ENCODE assay signal across 23 mouse cellular contexts in the genomic region with DNA sequence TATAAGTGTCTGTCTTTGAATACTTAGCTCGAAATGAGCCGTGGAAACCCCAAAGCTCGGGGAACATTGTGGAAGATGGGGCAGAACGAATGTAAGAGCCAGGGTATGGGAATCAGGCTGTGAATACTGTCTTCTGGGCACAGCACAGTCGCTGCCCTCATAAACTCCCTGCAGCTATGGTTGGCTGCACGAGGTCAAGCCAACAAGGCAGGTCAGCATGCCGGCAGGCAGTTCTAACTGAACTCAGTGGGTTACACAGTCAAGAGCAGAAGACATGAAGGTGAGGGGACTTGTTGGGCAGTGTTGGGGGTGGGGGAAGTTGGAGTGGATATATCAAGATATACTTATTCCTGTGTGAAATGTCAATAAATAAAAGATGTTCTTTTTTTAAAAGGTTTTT. TPM values are rescaled to one million over a fixed set of nuclear protein-coding genes. Genes with fewer than 3 reads are reported as not detected.
DNase-seq lines count a peak whose midpoint lies in the region; ATAC-seq lines count a peak whose summit lies in the region.
"Had no signal": no experiment of that assay in that cellular context is flagged by ENCODE, and none has a peak within 500 bp of the region (broad histone marks: within the 10 kb centered on the region; RNA-seq: fewer than 3 reads in every experiment).

No protein-coding gene starts in this region.

- no peak overlapping the region for H3K4me2 ChIP-seq in kidney, embryonic 14.5 days (replicated peaks; ENCODE audit: low read depth, low read length)
- H3K4me2 ChIP-seq in kidney, embryonic 16.5 days (replicated peaks; ENCODE audit: low read depth, low read length): no peak overlapping the region
- no peak overlapping the region for H3K4me2 ChIP-seq in midbrain, embryonic 11.5 days
- no peak overlapping the region for H3K4me2 ChIP-seq in midbrain, embryonic 16.5 days (ENCODE audit: low read length)
- H3K4me2 ChIP-seq: embryonic facial prominence, embryonic 12.5 days; embryonic facial prominence, embryonic 15.5 days; heart, embryonic 13.5 days; hindbrain, embryonic 14.5 days had no signal

- 38% methylated on average over 7 of the region's 7 CpGs for WGBS in kidney, embryonic 14.5 days
- WGBS in kidney, embryonic 16.5 days: 48% methylated on average over 7 of the region's 7 CpGs
- 46% methylated on average over 7 of the region's 7 CpGs for WGBS in midbrain, embryonic 11.5 days
- 57% methylated on average over 7 of the region's 7 CpGs for WGBS in midbrain, embryonic 16.5 days

- no peak overlapping the region for H3K9ac ChIP-seq in kidney, embryonic 14.5 days (ENCODE audit: low read depth, low read length)
- no peak overlapping the region for H3K9ac ChIP-seq in kidney, embryonic 16.5 days (replicated peaks; ENCODE audit: low read length)
- no peak overlapping the region for H3K9ac ChIP-seq in midbrain, embryonic 11.5 days (ENCODE audit: low read length)
- no peak overlapping the region for H3K9ac ChIP-seq in midbrain, embryonic 16.5 days (ENCODE audit: low read depth, low read length)
- H3K9ac ChIP-seq: embryonic facial prominence, embryonic 12.5 days; embryonic facial prominence, embryonic 15.5 days; hindbrain, embryonic 14.5 days had no signal

- no peaks in the 10 kb centered on the region for H3K9me3 ChIP-seq in kidney, embryonic 14.5 days (ENCODE audit: control insufficient read depth, low read length)
- no peaks in the 10 kb centered on the region for H3K9me3 ChIP-seq in kidney, embryonic 16.5 days (ENCODE audit: low read length)
- no peaks in the 10 kb centered on the region for H3K9me3 ChIP-seq in midbrain, embryonic 11.5 days (ENCODE audit: control insufficient read depth, low read length)
- H3K9me3 ChIP-seq in midbrain, embryonic 16.5 days (replicated peaks; ENCODE audit: control insufficient read depth, low read length, poor library complexity, severe bottlenecking): no peaks in the 10 kb centered on the region
- H3K9me3 ChIP-seq: embryonic facial prominence, embryonic 12.5 days; embryonic facial prominence, embryonic 15.5 days; heart, embryonic 10.5 days; heart, embryonic 13.5 days had no signal

- no peak overlapping the region for H3K27ac ChIP-seq in kidney, embryonic 14.5 days (ENCODE audit: low read depth, low read length)
- no peak overlapping the region for H3K27ac ChIP-seq in kidney, embryonic 16.5 days (ENCODE audit: low read length)
- H3K27ac ChIP-seq in midbrain, embryonic 11.5 days (ENCODE audit: low read depth, low read length): no peak overlapping the region
- H3K27ac ChIP-seq in midbrain, embryonic 16.5 days (ENCODE audit: low read length): no peak overlapping the region
- H3K27ac ChIP-seq: embryonic facial prominence, embryonic 12.5 days; embryonic facial prominence, embryonic 15.5 days; heart, adult 2 months; heart, embryonic 13.5 days; hindbrain, embryonic 14.5 days had no signal

- H3K27me3 ChIP-seq in kidney, embryonic 14.5 days (ENCODE audit: control insufficient read depth, insufficient read depth, low read length): no peaks in the 10 kb centered on the region
- no peaks in the 10 kb centered on the region for H3K27me3 ChIP-seq in kidney, embryonic 16.5 days (ENCODE audit: insufficient read depth, low read length)
- H3K27me3 ChIP-seq in midbrain, embryonic 11.5 days (ENCODE audit: control insufficient read depth, insufficient read depth, low read length): no peaks in the 10 kb centered on the region
- H3K27me3 ChIP-seq in midbrain, embryonic 16.5 days (ENCODE audit: control insufficient read depth, insufficient read depth, low read depth, low read length): no peaks in the 10 kb centered on the region
- H3K27me3 ChIP-seq: embryonic facial prominence, embryonic 12.5 days; embryonic facial prominence, embryonic 15.5 days had no signal

- no peaks in the 10 kb centered on the region for H3K36me3 ChIP-seq in kidney, embryonic 14.5 days (ENCODE audit: control insufficient read depth, insufficient read depth, low read length)
- no peaks in the 10 kb centered on the region for H3K36me3 ChIP-seq in kidney, embryonic 16.5 days (ENCODE audit: insufficient read depth, low read length)
- no peaks in the 10 kb centered on the region for H3K36me3 ChIP-seq in midbrain, embryonic 11.5 days (ENCODE audit: control insufficient read depth, insufficient read depth, low read length)
- H3K36me3 ChIP-seq in midbrain, embryonic 16.5 days (ENCODE audit: control insufficient read depth, insufficient read depth, low read length): no peaks in the 10 kb centered on the region
- H3K36me3 ChIP-seq: embryonic facial prominence, embryonic 12.5 days; embryonic facial prominence, embryonic 15.5 days; heart, embryonic 10.5 days; heart, embryonic 13.5 days had no signal

- H3K4me3 ChIP-seq in kidney, embryonic 14.5 days (ENCODE audit: low read length): no peak overlapping the region
- no peak overlapping the region for H3K4me3 ChIP-seq in kidney, embryonic 16.5 days (ENCODE audit: low read length)
- H3K4me3 ChIP-seq in midbrain, embryonic 11.5 days (ENCODE audit: low read depth, low read length): no peak overlapping the region
- H3K4me3 ChIP-seq in midbrain, embryonic 16.5 days (ENCODE audit: low read depth, low read length): no peak overlapping the region
- H3K4me3 ChIP-seq: embryonic facial prominence, embryonic 12.5 days; embryonic facial prominence, embryonic 15.5 days; heart, adult 2 months; heart, embryonic 10.5 days; heart, embryonic 13.5 days had no signal

- peaks cover 30% of the 10 kb centered on the region for H3K4me1 ChIP-seq in kidney, embryonic 14.5 days (ENCODE audit: control insufficient read depth, insufficient read depth, low read length)
- peaks cover 50% of the 10 kb centered on the region for H3K4me1 ChIP-seq in kidney, embryonic 16.5 days (ENCODE audit: insufficient read depth, low read length)
- peaks cover 9% of the 10 kb centered on the region for H3K4me1 ChIP-seq in midbrain, embryonic 11.5 days (ENCODE audit: control insufficient read depth, insufficient read depth, low read length)
- no peaks in the 10 kb centered on the region; the same call in 1 of the 2 replicates for H3K4me1 ChIP-seq in midbrain, embryonic 16.5 days (ENCODE audit: control insufficient read depth, insufficient read depth, low read length)

- ATAC-seq in kidney, embryonic 14.5 days (ENCODE audit: low FRiP score, low TSS enrichment): peak; percentile 26; the same call in 1 of the 2 replicates
- ATAC-seq in kidney, embryonic 16.5 days (ENCODE audit: low FRiP score, low TSS enrichment): no peak
- no peak for ATAC-seq in midbrain, embryonic 11.5 days (ENCODE audit: low FRiP score)
- ATAC-seq in midbrain, embryonic 16.5 days: no peak
- ATAC-seq: CD4-positive, CD25-positive, alpha-beta regulatory T cell, adult 4 months had no signal

- peak; percentile 77 for DNase-seq in midbrain, embryonic 11.5 days (ENCODE audit: low spot score, missing footprints)
- peak; percentile 49 for DNase-seq in kidney, postnatal 36 days
- DNase-seq in frontal cortex, postnatal 10 days (ENCODE audit: low spot score in 2 of 2): no peak
- DNase-seq: cerebellum, adult 11 months; cerebellum, adult 2 months; cerebellum, adult 9-11 months; cerebellum, postnatal 25 days; forebrain, postnatal 0 days; gastrocnemius, postnatal 10 days; gastrocnemius, postnatal 36 days; heart, adult 2 months; heart, postnatal 14 days; heart, postnatal 4 days had no signal

RNA-seq across cellular contexts. Expression of a gene that starts 20.2 kb away (rescaled TPM):
- 3.2 TPM in 2 replicates for polyA plus RNA-seq in kidney, embryonic 14.5 days (2014; fragmentation: Nextera tagmentation; extraction: Ambion mirVana)
- polyA plus RNA-seq in kidney, embryonic 16.5 days (2015; fragmentation: Nextera tagmentation; extraction: Ambion mirVana): 10.4 and 10.6 TPM in 2 replicates
- 0.07 and 0.08 TPM in 2 replicates for polyA plus RNA-seq in midbrain, embryonic 11.5 days (2014; fragmentation: Nextera tagmentation; extraction: Ambion mirVana)
- polyA plus RNA-seq in midbrain, embryonic 16.5 days (2015; fragmentation: Nextera tagmentation; extraction: Ambion mirVana): 18.0 and 26.6 TPM in 2 replicates

RNA-seq across cellular contexts. Expression of a gene that starts 21.8 kb away (rescaled TPM):
- 0.27 and 0.36 TPM in 2 replicates for polyA plus RNA-seq in kidney, embryonic 14.5 days (2014; fragmentation: Nextera tagmentation; extraction: Ambion mirVana)
- polyA plus RNA-seq in kidney, embryonic 16.5 days (2015; fragmentation: Nextera tagmentation; extraction: Ambion mirVana): 1.6 and 1.7 TPM in 2 replicates
- polyA plus RNA-seq in midbrain, embryonic 11.5 days (2014; fragmentation: Nextera tagmentation; extraction: Ambion mirVana): 0.12 and 0.22 TPM in 2 replicates
- polyA plus RNA-seq in midbrain, embryonic 16.5 days (2015; fragmentation: Nextera tagmentation; extraction: Ambion mirVana): 0.18 TPM in 1 of 2 replicates, not detected in the other
- polyA plus RNA-seq: CD4-positive, CD25-positive, alpha-beta regulatory T cell, adult 4 months; forebrain, embryonic 11.5 days had no signal

RNA-seq across cellular contexts. Expression of a gene that starts 33.1 kb away (rescaled TPM):
- polyA plus RNA-seq in kidney, embryonic 14.5 days (2014; fragmentation: Nextera tagmentation; extraction: Ambion mirVana): 0.57 and 1.6 TPM in 2 replicates
- polyA plus RNA-seq in kidney, embryonic 16.5 days (2015; fragmentation: Nextera tagmentation; extraction: Ambion mirVana): 0.85 and 1.4 TPM in 2 replicates
- polyA plus RNA-seq in midbrain, embryonic 11.5 days (2014; fragmentation: Nextera tagmentation; extraction: Ambion mirVana): 1.8 and 2.2 TPM in 2 replicates
- 2.0 and 3.9 TPM in 2 replicates for polyA plus RNA-seq in midbrain, embryonic 16.5 days (2015; fragmentation: Nextera tagmentation; extraction: Ambion mirVana)

Comparison
In these comparisons a context has a peak if more than half of its experiments do, and no peak if none do; other contexts are left out.
1. DNase-seq: peak in midbrain, embryonic 11.5 days (single experiment) and kidney, postnatal 36 days (2 of 2); none in frontal cortex, postnatal 10 days (0 of 2).